Mouse (Mus musculus) small intestine, adult 2 months (tissue): Measurements from ENCODE around the gene Ddx11.

Experiments
- CTCF ChIP-seq: fragments of 200-500 bp; IDR thresholded peaks from 2 replicates; pipeline ENCODE4 v1.5.1; 2012; ENCODE audit warnings: low read depth, mild to moderate bottlenecking, control low read depth, inconsistent platforms, low read length, moderate library complexity, mixed read lengths; ENCODE audit not compliant: insufficient replicate concordance, insufficient read length; ENCODE audit errors: extremely low read depth
- POLR2A ChIP-seq: fragments of 200-500 bp; IDR thresholded peaks from 2 replicates; pipeline ENCODE4 v1.6.1; 2012; ENCODE audit warnings: low read depth, mild to moderate bottlenecking, control low read depth, inconsistent platforms, low read length, moderate library complexity

DNA sequence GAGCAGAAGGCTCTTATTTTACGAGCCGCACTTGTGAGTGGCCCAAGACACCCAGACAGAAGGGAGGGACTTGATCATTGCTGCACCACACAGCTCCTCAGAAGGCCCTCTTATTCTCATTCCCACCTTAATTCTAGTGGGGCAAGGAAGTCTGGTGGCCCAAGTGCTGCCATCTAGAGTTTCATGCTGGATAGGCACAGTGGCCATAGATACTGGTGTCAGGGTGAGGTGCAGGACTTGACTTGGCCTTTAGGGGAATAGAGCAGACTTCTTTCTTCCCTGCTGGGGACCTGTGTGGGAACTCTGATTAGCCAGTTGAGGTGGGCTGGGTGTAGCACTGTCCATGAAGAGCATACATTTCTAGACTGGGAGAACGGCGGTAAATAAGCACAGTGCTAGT, 7.9 kb downstream of the Ddx11 start:
- no peak for TF ChIP-seq POLR2A
- peak; percentile 29; the same call in 1 of the 2 replicates for TF ChIP-seq CTCF
